Mouse (Mus musculus) stomach, embryonic 15.5 days (tissue): ENCODE measurements at regions not wholly inside any gene's neighbourhood (a gene's known extent, or its start where the extent isn't known, plus 50 kb on each side); places are given as distances from the start of the nearest gene placed in this dataset.

Experiments
- ATAC-seq: fragments of 200-750 bp; cut with Nextera tagmentation; 2 replicates; pipeline ENCODE4 v1.8.0; 2017; ENCODE audit warnings: low read depth, moderate number of reproducible peaks, moderate TSS enrichment; ENCODE audit not compliant: insufficient read depth, low FRiP score
- H3K27ac ChIP-seq: fragments of 300-500 bp; sonication (generic); 2 replicates; pipeline ENCODE4 v1.5.1; 2015; ENCODE audit warnings: mild to moderate bottlenecking, inconsistent platforms
- H3K27me3 ChIP-seq: fragments of 300-500 bp; sonication (generic); replicated peaks from 2 replicates; pipeline ENCODE4 v1.6.1; 2015; ENCODE audit warnings: inconsistent platforms
- H3K36me3 ChIP-seq: fragments of 300-500 bp; sonication (generic); 2 replicates; pipeline ENCODE4 v1.6.1; 2015; ENCODE audit warnings: inconsistent platforms
- H3K4me1 ChIP-seq: fragments of 300-500 bp; sonication (generic); 2 replicates; pipeline ENCODE4 v1.6.1; 2015; ENCODE audit warnings: inconsistent platforms
- H3K4me2 ChIP-seq: fragments of 300-500 bp; sonication (generic); 2 replicates; pipeline ENCODE4 v1.6.1; 2015; ENCODE audit warnings: mild to moderate bottlenecking, inconsistent platforms
- H3K4me3 ChIP-seq: fragments of 300-500 bp; sonication (generic); replicated peaks from 2 replicates; pipeline ENCODE4 v1.5.1; 2015; ENCODE audit warnings: inconsistent platforms
- H3K9ac ChIP-seq: fragments of 300-500 bp; sonication (generic); 2 replicates; pipeline ENCODE4 v1.6.1; 2015; ENCODE audit warnings: inconsistent platforms
- H3K9me3 ChIP-seq: fragments of 300-500 bp; sonication (generic); 2 replicates; pipeline ENCODE4 v1.6.1; 2016; ENCODE audit warnings: inconsistent platforms
- WGBS: fragments of 180-500 bp; shearing (Covaris S2); methylation state at CpG from one replicate; pipeline ENCODE4 v1.1.7; 2015; 5-methylcytosine and 5-hydroxymethylcytosine counted together

- H3K36me3 ChIP-seq, result no peaks in the 10 kb centered on the region
- ATAC-seq, result no peak
- H3K27ac ChIP-seq, result no peak overlapping the region
- H3K4me2 ChIP-seq, result no peak overlapping the region
- H3K9ac ChIP-seq, result no peak overlapping the region
- WGBS, result 53% methylated on average over 7 of the region's 7 CpGs
- H3K9me3 ChIP-seq, result no peaks in the 10 kb centered on the region
- H3K4me1 ChIP-seq, result no peaks in the 10 kb centered on the region
- no peak overlapping the region for H3K4me3 ChIP-seq
- H3K27me3 ChIP-seq, result no peaks in the 10 kb centered on the region
Measured at GRCm38 (mm10) chr1:190041096-190041706, 119.0 kb upstream of the Smyd2 start.

GRCm38 (mm10) chr1:190038046-190038445 lies 115.9 kb upstream of the Smyd2 start:
- ATAC-seq, result no peak
- no peak overlapping the region for H3K4me2 ChIP-seq
- no peaks in the 10 kb centered on the region for H3K27me3 ChIP-seq
- 26% methylated on average over 5 of the region's 5 CpGs for WGBS
- no peak overlapping the region for H3K4me3 ChIP-seq
- H3K9ac ChIP-seq, result no peak overlapping the region
- no peaks in the 10 kb centered on the region for H3K4me1 ChIP-seq
- H3K36me3 ChIP-seq, result no peaks in the 10 kb centered on the region
- H3K27ac ChIP-seq, result no peak overlapping the region
- H3K9me3 ChIP-seq, result no peaks in the 10 kb centered on the region

DNA sequence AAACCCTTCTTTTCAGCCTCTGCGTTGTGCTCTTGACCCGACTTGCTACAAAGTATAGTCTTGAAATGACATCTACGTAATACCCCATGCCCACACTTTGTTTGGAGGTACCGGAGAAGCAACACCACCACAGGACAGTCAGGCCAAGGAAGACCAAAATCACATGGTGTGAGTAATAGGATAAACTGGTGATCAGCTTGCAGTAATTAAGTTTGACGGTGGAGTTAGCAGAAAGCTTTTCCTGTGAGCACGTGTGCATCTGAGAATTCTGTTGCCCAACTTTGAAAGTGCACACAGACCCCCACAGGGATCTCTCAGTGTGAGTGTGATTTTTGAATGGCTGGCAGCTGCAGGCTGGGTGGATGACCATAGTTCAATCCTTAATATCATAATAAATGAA lies 114.6 kb upstream of the Smyd2 start:
- H3K9me3 ChIP-seq, result no peaks in the 10 kb centered on the region
- no peaks in the 10 kb centered on the region for H3K36me3 ChIP-seq
- no peaks in the 10 kb centered on the region for H3K27me3 ChIP-seq
- no peaks in the 10 kb centered on the region for H3K4me1 ChIP-seq
- H3K4me3 ChIP-seq, result no peak overlapping the region
- H3K27ac ChIP-seq, result no peak overlapping the region
- 75% methylated on average over 6 of the region's 6 CpGs for WGBS
- no peak overlapping the region for H3K4me2 ChIP-seq
- no peak overlapping the region for H3K9ac ChIP-seq
- no peak for ATAC-seq

DNA sequence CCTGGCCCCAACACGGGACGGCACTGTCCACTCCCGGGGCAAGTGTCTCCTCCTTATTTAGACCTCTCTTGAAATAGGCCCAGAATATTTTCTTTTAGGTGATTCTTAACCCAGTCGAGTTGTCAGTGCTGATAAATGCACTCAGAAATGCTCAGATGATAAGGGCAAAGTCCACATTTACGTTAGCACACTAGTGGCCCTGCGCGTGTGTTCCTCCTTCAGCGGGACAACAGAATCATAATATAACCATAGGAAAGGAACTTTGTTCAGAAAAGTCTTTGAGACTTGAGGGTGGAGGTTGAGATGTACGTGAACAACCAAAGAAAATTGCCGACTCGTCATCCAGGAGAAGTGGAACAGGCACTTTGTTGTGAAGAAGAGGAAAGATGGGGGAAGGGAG lies 113.8 kb upstream of the Smyd2 start:
- no peaks in the 10 kb centered on the region for H3K27me3 ChIP-seq
- H3K4me3 ChIP-seq, result no peak overlapping the region
- no peaks in the 10 kb centered on the region for H3K36me3 ChIP-seq
- 73% methylated on average over 11 of the region's 11 CpGs for WGBS
- no peaks in the 10 kb centered on the region for H3K4me1 ChIP-seq
- H3K9ac ChIP-seq, result no peak overlapping the region
- H3K27ac ChIP-seq, result no peak overlapping the region
- H3K4me2 ChIP-seq, result no peak overlapping the region
- ATAC-seq, result no peak
- H3K9me3 ChIP-seq, result no peaks in the 10 kb centered on the region

DNA sequence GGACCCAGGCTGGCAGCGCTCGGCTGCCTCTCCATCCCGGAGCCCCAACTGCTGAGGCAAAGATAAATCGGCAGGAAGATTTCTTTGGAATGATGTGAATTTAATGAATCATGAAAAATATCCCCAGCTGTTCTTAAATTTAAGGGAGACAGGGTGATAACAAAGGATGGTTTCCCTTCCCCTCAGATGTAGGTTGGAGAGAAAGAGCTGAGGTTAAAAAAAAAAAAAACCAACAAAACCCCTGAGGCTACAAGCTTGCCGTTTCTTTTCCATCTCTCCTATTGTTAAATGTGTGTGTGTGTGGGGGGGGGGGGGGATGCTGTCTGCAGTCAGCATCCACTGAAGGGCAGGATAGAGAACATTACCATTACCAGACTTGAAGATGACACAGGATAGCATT lies 111.9 kb upstream of the Smyd2 start:
- no peak for ATAC-seq
- Histone ChIP-seq H3K9me3 (no peaks in the 10 kb centered on the region), H3K4me3 (no peak overlapping the region), H3K27me3 (no peaks in the 10 kb centered on the region), H3K36me3 (no peaks in the 10 kb centered on the region), H3K9ac (no peak overlapping the region), H3K27ac (no peak overlapping the region), H3K4me2 (no peak overlapping the region), H3K4me1 (no peaks in the 10 kb centered on the region)
- 58% methylated on average over 5 of the region's 5 CpGs for WGBS

GRCm38 (mm10) chr1:190027536-190027935 lies 105.4 kb upstream of the Smyd2 start:
- H3K36me3 ChIP-seq, result no peaks in the 10 kb centered on the region
- H3K27ac ChIP-seq, result no peak overlapping the region
- no peak overlapping the region for H3K9ac ChIP-seq
- H3K4me2 ChIP-seq, result no peak overlapping the region
- no peaks in the 10 kb centered on the region for H3K9me3 ChIP-seq
- no peaks in the 10 kb centered on the region for H3K27me3 ChIP-seq
- H3K4me1 ChIP-seq, result no peaks in the 10 kb centered on the region
- no peak for ATAC-seq
- H3K4me3 ChIP-seq, result no peak overlapping the region
- 23% methylated on average over 8 of the region's 8 CpGs for WGBS

GRCm38 (mm10) chr1:190009466-190009865 lies 87.3 kb upstream of the Smyd2 start:
- no peak for ATAC-seq
- Histone ChIP-seq H3K36me3 (no peaks in the 10 kb centered on the region), H3K9me3 (no peaks in the 10 kb centered on the region), H3K4me1 (no peaks in the 10 kb centered on the region), H3K27ac (no peak overlapping the region), H3K27me3 (no peaks in the 10 kb centered on the region), H3K4me3 (no peak overlapping the region), H3K9ac (no peak overlapping the region), H3K4me2 (no peak overlapping the region)
- WGBS, result 78% methylated on average over 6 of the region's 6 CpGs

DNA sequence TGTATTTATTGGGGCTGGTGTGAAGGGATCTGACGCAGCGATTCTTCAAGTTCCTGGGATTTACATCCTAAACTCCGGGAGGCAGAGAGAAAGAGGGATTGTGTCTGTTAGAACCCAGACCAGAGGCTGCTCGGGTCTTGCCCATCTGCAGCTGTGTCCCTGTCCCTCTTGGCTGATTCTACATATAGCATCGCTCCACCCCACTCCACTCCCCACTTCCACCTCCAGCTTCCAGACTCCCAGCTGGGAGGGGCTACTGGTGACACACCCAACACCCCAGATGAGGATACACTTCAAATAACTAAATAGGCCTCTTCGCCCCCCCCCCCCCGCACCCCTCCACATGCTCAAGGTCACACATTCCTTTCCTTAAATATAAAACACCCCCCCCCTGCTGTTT lies 85.1 kb upstream of the Smyd2 start:
- Histone ChIP-seq H3K27ac (no peak overlapping the region), H3K4me3 (no peak overlapping the region), H3K4me2 (no peak overlapping the region), H3K9ac (no peak overlapping the region), H3K9me3 (no peaks in the 10 kb centered on the region), H3K4me1 (no peaks in the 10 kb centered on the region), H3K27me3 (no peaks in the 10 kb centered on the region), H3K36me3 (no peaks in the 10 kb centered on the region)
- WGBS, result 49% methylated on average over 7 of the region's 7 CpGs
- no peak for ATAC-seq

GRCm38 (mm10) chr1:190001084-190001483 lies 78.9 kb upstream of the Smyd2 start:
- H3K9ac ChIP-seq, result no peak overlapping the region
- H3K36me3 ChIP-seq, result no peaks in the 10 kb centered on the region
- no peak overlapping the region for H3K27ac ChIP-seq
- no peaks in the 10 kb centered on the region for H3K9me3 ChIP-seq
- no peak overlapping the region for H3K4me2 ChIP-seq
- H3K4me1 ChIP-seq, result no peaks in the 10 kb centered on the region
- no peak overlapping the region for H3K4me3 ChIP-seq
- H3K27me3 ChIP-seq, result no peaks in the 10 kb centered on the region
- 59% methylated on average over 4 of the region's 4 CpGs for WGBS
- no peak for ATAC-seq

- Histone ChIP-seq H3K4me2 (no peak overlapping the region), H3K4me3 (no peak overlapping the region), H3K27me3 (0 out of 2 replicates have a peak, but pooled peaks cover 6% of the 10 kb centered on the region), H3K9ac (no peak overlapping the region), H3K4me1 (no peaks in the 10 kb centered on the region), H3K27ac (no peak overlapping the region), H3K36me3 (no peaks in the 10 kb centered on the region), H3K9me3 (no peaks in the 10 kb centered on the region)
- ATAC-seq, result no peak
- 17% methylated on average over 5 of the region's 5 CpGs for WGBS
Measured at GRCm38 (mm10) chr1:189993706-189994105, 71.5 kb upstream of the Smyd2 start.

DNA sequence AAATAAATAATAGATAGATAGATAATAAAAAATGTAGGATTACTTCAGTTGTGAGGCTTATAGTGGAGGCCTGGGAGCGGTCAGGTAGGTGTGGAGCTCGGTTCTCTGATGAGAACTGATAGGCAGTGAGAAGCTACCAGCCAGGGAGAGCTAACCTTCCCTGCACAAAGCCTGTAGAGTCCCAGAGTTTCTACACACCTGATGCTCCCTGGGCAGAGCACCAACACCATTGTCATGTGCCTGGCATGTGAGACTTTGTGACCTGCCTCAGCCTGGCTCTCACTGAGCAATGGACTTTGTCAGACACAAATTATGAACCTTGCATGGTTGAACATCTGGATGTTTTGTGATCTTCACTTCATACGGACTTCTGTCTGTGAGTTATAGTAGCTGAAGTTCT lies 71.1 kb upstream of the Smyd2 start:
- Histone ChIP-seq H3K9me3 (no peaks in the 10 kb centered on the region), H3K9ac (no peak overlapping the region), H3K27me3 (0 out of 2 replicates have a peak, but pooled peaks cover 6% of the 10 kb centered on the region), H3K4me3 (no peak overlapping the region), H3K27ac (no peak overlapping the region), H3K4me1 (no peaks in the 10 kb centered on the region), H3K4me2 (no peak overlapping the region), H3K36me3 (no peaks in the 10 kb centered on the region)
- ATAC-seq, result no peak
- 76% methylated on average over 3 of the region's 3 CpGs for WGBS

GRCm38 (mm10) chr1:189991089-189991488 lies 68.9 kb upstream of the Smyd2 start:
- Histone ChIP-seq H3K4me1 (no peaks in the 10 kb centered on the region), H3K9me3 (no peaks in the 10 kb centered on the region), H3K36me3 (no peaks in the 10 kb centered on the region), H3K4me2 (no peak overlapping the region), H3K27me3 (0 out of 2 replicates have a peak, but pooled peaks cover 6% of the 10 kb centered on the region), H3K9ac (no peak overlapping the region), H3K4me3 (no peak overlapping the region), H3K27ac (no peak overlapping the region)
- no peak for ATAC-seq
- WGBS, result 82% methylated on average over 3 of the region's 3 CpGs

DNA sequence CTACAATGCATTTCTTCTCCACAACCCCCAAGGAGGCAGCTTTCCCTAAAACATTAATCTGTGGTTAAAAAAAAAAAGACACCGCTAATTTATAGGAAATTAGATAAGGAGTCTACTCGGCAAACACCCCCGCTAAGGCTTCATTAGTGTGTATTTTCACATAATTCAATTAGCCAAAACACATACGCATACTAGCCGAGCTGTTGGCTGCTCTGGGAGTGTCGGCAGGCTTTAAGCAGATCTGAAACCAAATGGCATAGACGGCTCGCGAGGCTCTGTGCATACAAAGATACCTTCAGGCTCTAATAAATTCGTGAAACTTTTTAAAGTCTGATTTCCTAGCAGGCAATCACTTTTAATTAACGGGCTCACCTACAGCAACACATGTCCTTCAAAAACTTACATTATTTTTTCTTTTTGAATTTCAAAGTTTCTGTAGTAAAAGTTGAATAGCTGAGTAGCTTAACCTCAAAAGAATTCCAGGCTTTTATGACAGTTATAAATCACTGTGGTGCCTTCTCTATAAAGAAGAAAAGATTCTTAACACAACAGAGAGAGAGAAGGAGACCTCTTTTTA lies 68.0 kb upstream of the Smyd2 start:
- WGBS, result 25% methylated on average over 11 of the region's 11 CpGs
- Histone ChIP-seq H3K4me1 (no peaks in the 10 kb centered on the region), H3K4me3 (no peak overlapping the region), H3K9ac (no peak overlapping the region), H3K4me2 (no peak overlapping the region), H3K9me3 (no peaks in the 10 kb centered on the region), H3K27ac (no peak overlapping the region), H3K36me3 (no peaks in the 10 kb centered on the region), H3K27me3 (0 out of 2 replicates have a peak, but pooled peaks cover 6% of the 10 kb centered on the region)
- no peak for ATAC-seq
